Mouse (Mus musculus): ENCODE results near the gene Ube2j2.
A peak's percentile ranks its signal among the peaks of the same experiment; 100 is the strongest.

The Ube2j2 gene

GRCm38 (mm10) chr4:155943534-155944249 lies at the start of gene Ube2j2:
Ube2j2 (plus strand) TSS chr4:155943831.
- peak; percentile 94 for DNase-seq (ENCODE audit: low spot score)

GRCm38 (mm10) chr4:155894311-155894881 lies 49.2 kb upstream of the Ube2j2 start:
- peak; percentile 85 for DNase-seq (ENCODE audit: low spot score)

GRCm38 (mm10) chr4:155895216-155895615 lies 48.4 kb upstream of the Ube2j2 start:
- peak; percentile 62 for DNase-seq (ENCODE audit: low spot score)

- DNase-seq (ENCODE audit: low spot score): no peak
Measured at GRCm38 (mm10) chr4:155895826-155896225, 47.8 kb upstream of the Ube2j2 start.

GRCm38 (mm10) chr4:155896461-155896860 lies 47.2 kb upstream of the Ube2j2 start:
- no peak for DNase-seq (ENCODE audit: low spot score)

GRCm38 (mm10) chr4:155898318-155898717 lies 45.3 kb upstream of the Ube2j2 start:
- no peak for DNase-seq (ENCODE audit: low spot score)

GRCm38 (mm10) chr4:155899355-155899754 lies 44.3 kb upstream of the Ube2j2 start:
- DNase-seq (ENCODE audit: low spot score): no peak

GRCm38 (mm10) chr4:155901205-155901604 lies 42.4 kb upstream of the Ube2j2 start:
- peak; percentile 29 for DNase-seq (ENCODE audit: low spot score)

- no peak for DNase-seq (ENCODE audit: low spot score)
Measured at GRCm38 (mm10) chr4:155903246-155903645, 40.4 kb upstream of the Ube2j2 start.

- peak; percentile 17 for DNase-seq (ENCODE audit: low spot score)
Measured at GRCm38 (mm10) chr4:155904318-155905102, 39.1 kb upstream of the Ube2j2 start.

GRCm38 (mm10) chr4:155905634-155906033 lies 38.0 kb upstream of the Ube2j2 start:
- no peak for DNase-seq (ENCODE audit: low spot score)

- no peak for DNase-seq (ENCODE audit: low spot score)
Measured at GRCm38 (mm10) chr4:155906125-155906524, 37.5 kb upstream of the Ube2j2 start.

- DNase-seq (ENCODE audit: low spot score): peak; percentile 2
Measured at GRCm38 (mm10) chr4:155907003-155907402, 36.6 kb upstream of the Ube2j2 start.

- DNase-seq (ENCODE audit: low spot score): no peak
Measured at GRCm38 (mm10) chr4:155908281-155908680, 35.4 kb upstream of the Ube2j2 start.

GRCm38 (mm10) chr4:155908751-155909150 lies 34.9 kb upstream of the Ube2j2 start:
- DNase-seq (ENCODE audit: low spot score): no peak

- no peak for DNase-seq (ENCODE audit: low spot score)
Measured at GRCm38 (mm10) chr4:155932031-155932430, 11.6 kb upstream of the Ube2j2 start.

GRCm38 (mm10) chr4:155943049-155943452 lies 580 bp upstream of the Ube2j2 start:
- peak; percentile 50 for DNase-seq (ENCODE audit: low spot score)

GRCm38 (mm10) chr4:155944271-155944670 lies 640 bp downstream of the Ube2j2 start:
- no peak for DNase-seq (ENCODE audit: low spot score)

GRCm38 (mm10) chr4:155947094-155947493 lies 3.5 kb downstream of the Ube2j2 start:
- DNase-seq (ENCODE audit: low spot score): no peak

- DNase-seq (ENCODE audit: low spot score): no peak
Measured at GRCm38 (mm10) chr4:155955491-155955890, 11.9 kb downstream of the Ube2j2 start.

- peak; percentile 79 for DNase-seq (ENCODE audit: low spot score)
Measured at GRCm38 (mm10) chr4:155959275-155959674, 15.6 kb downstream of the Ube2j2 start.

GRCm38 (mm10) chr4:155962167-155962971 lies 18.7 kb downstream of the Ube2j2 start, which contains the start of gene C1qtnf12:
C1qtnf12 (plus strand) TSS chr4:155962318.
- peak; percentile 41 for DNase-seq (ENCODE audit: low spot score)

All from urinary bladder, postnatal 14 days (tissue).